Mouse (Mus musculus) CH12.LX (cell line): ENCODE measurements at regions not wholly inside any gene's neighbourhood (a gene's known extent, or its start where the extent isn't known, plus 50 kb on each side); places are given as distances from the start of the nearest gene placed in this dataset.

Experiments used
- DNase-seq: peaks from one replicate; pipeline ENCODE4 v3.0.0-alpha.2; 2013; ENCODE audit errors: extremely low read depth
- H3K27ac ChIP-seq: 2 replicates; pipeline ENCODE4 v1.5.1; 2012; ENCODE audit warnings: low read depth, mild to moderate bottlenecking, control low read depth, moderate library complexity; ENCODE audit not compliant: insufficient read depth
- H3K27me3 ChIP-seq: replicated peaks from 2 replicates; pipeline ENCODE3; 2012; ENCODE audit warnings: inconsistent platforms
- H3K36me3 ChIP-seq, 2 experiments: replicated peaks in 1 of 2; 2 replicates each; pipeline versions ENCODE3 to v1.6.1; 2012; ENCODE audit warnings: inconsistent platforms in 1 of 2, low read length in 1 of 2, mild to moderate bottlenecking in 1 of 2, mixed read lengths in 1 of 2, moderate library complexity in 1 of 2; ENCODE audit not compliant: control insufficient read depth in 1 of 2, insufficient read depth in 1 of 2
- H3K4me1 ChIP-seq, 2 experiments: 2 replicates each; pipeline ENCODE4 v1.6.1; 2012; ENCODE audit warnings: inconsistent platforms in 1 of 2, moderate library complexity in 1 of 2; ENCODE audit not compliant: insufficient read depth in 2 of 2, control insufficient read depth in 1 of 2
- H3K4me2 ChIP-seq: 2 replicates; pipeline ENCODE4 v1.6.1; 2012; ENCODE audit warnings: low read depth, mild to moderate bottlenecking, control low read depth; ENCODE audit not compliant: poor library complexity, insufficient read depth, severe bottlenecking
- H3K4me3 ChIP-seq, 3 experiments: fragments of 150-350 bp in 1 of 3; sonication (generic) in 1 of 3; replicated peaks in 1 of 3; 2 replicates each; pipeline versions ENCODE3 to v1.5.1; 2011 to 2012; ENCODE audit warnings: low read depth in 2 of 3, low read length in 2 of 3, mild to moderate bottlenecking in 2 of 3, moderate library complexity in 2 of 3, control low read depth in 1 of 3, improper control_type of control experiment in 1 of 3, inconsistent platforms in 1 of 3, mixed read lengths in 1 of 3; ENCODE audit not compliant: poor library complexity in 1 of 3
- H3K79me2 ChIP-seq: replicated peaks from 2 replicates; pipeline ENCODE4 v1.6.1; 2012; ENCODE audit warnings: mild to moderate bottlenecking, moderate library complexity; ENCODE audit not compliant: control insufficient read depth, poor library complexity, insufficient read depth, severe bottlenecking; ENCODE audit errors: extremely low read depth
- H3K9ac ChIP-seq: 2 replicates; pipeline ENCODE4 v1.6.1; 2012; ENCODE audit warnings: low read depth, mild to moderate bottlenecking, control low read depth, moderate library complexity; ENCODE audit not compliant: insufficient read depth
- H3K9me3 ChIP-seq: replicated peaks from 2 replicates; pipeline ENCODE3; 2012; ENCODE audit warnings: low read length, inconsistent platforms, mixed read lengths
- CHD1 ChIP-seq: IDR thresholded peaks from 2 replicates; pipeline ENCODE4 v1.6.1; 2012; ENCODE audit warnings: low read depth, low read length, improper control_type of control experiment, inconsistent platforms
- CHD2 ChIP-seq: IDR thresholded peaks from 2 replicates; pipeline ENCODE4 v1.6.1; 2011; ENCODE audit warnings: low read length, improper control_type of control experiment
- CTCF ChIP-seq, 2 experiments: IDR thresholded peaks in 1 of 2; conservative IDR thresholded peaks in 1 of 2; 2 replicates each; pipeline ENCODE4 v1.5.1; 2011 to 2012; ENCODE audit warnings: low read depth in 2 of 2, low read length in 2 of 2, improper control_type of control experiment in 1 of 2, inconsistent platforms in 1 of 2, mild to moderate bottlenecking in 1 of 2, moderate library complexity in 1 of 2
- E2F4 ChIP-seq: IDR thresholded peaks from 2 replicates; pipeline ENCODE4 v1.6.1; 2011; ENCODE audit warnings: low read depth, low read length, improper control_type of control experiment; ENCODE audit not compliant: insufficient replicate concordance
- JUND ChIP-seq: conservative IDR thresholded peaks from 2 replicates; pipeline ENCODE4 v1.6.1; 2011; ENCODE audit warnings: low read depth, low read length, improper control_type of control experiment
- KAT2A ChIP-seq: IDR thresholded peaks from 2 replicates; pipeline ENCODE4 v1.6.1; 2012; ENCODE audit warnings: low read length, improper control_type of control experiment, inconsistent platforms; ENCODE audit not compliant: insufficient replicate concordance
- MAFK ChIP-seq: IDR thresholded peaks from 2 replicates; pipeline ENCODE4 v1.6.1; 2011; ENCODE audit warnings: low read length, improper control_type of control experiment; ENCODE audit not compliant: insufficient replicate concordance
- MAZ ChIP-seq: IDR thresholded peaks from 2 replicates; pipeline ENCODE4 v1.6.1; 2012; ENCODE audit warnings: low read depth, mild to moderate bottlenecking, inconsistent platforms, low read length, improper control_type of control experiment, moderate library complexity
- MYC ChIP-seq: IDR thresholded peaks from 2 replicates; pipeline ENCODE4 v1.6.1; 2011; ENCODE audit warnings: low read depth, mild to moderate bottlenecking, improper control_type of control experiment, low read length
- SMC3 ChIP-seq: IDR thresholded peaks from 2 replicates; pipeline ENCODE4 v1.6.1; 2011; ENCODE audit warnings: low read depth, low read length, improper control_type of control experiment
- TCF12 ChIP-seq: IDR thresholded peaks from 2 replicates; pipeline ENCODE4 v1.6.1; 2014; ENCODE audit warnings: low read depth, mild to moderate bottlenecking, inconsistent platforms, low read length, improper control_type of control experiment
- UBTF ChIP-seq: IDR thresholded peaks from 2 replicates; pipeline ENCODE4 v1.6.1; 2012; ENCODE audit warnings: low read depth, mild to moderate bottlenecking, inconsistent platforms, low read length, improper control_type of control experiment, moderate library complexity
- dilution Hi-C: fragments of 300-500 bp; cut with MboI; formaldehyde crosslinking; loops from 2 replicates; pipeline ENCODE4 v1.14.3; 2020; ENCODE audit warnings: low sequenced_read_pairs; ENCODE audit not compliant: extremely low pct_unique_long_range_greater_than_20kb, extremely low pct_ligation_motif_present
- in situ Hi-C: fragments of 300-500 bp; cut with MboI; formaldehyde crosslinking; loops from 3 replicates; pipeline ENCODE4 v1.14.3; 2019; ENCODE audit warnings: low sequenced_read_pairs, low pct_ligation_motif_present, low pct_unique_long_range_greater_than_20kb, mixed read lengths

DNA sequence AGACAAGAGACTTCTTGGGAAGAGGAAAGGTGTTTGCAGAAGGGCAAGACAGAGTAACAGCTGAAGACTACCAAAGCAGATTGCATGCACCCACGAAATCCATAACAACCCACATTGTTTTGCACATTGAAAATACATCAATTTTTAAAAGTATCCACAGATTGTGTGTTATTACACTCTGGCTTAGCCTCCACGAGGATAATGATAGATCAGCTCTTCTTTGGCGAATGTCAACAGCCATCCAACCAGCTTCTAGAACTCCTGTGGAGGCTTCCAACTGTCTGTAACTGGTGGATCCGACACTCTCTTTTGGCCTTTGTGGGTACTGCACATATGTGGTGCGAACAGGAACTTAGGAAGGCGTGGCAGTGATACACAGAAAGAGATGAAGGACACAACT, 54.6 kb upstream of the Lyplal1 start:
- DNase-seq, result no peak
- no peak overlapping the region for H3K4me2 ChIP-seq
- H3K27ac ChIP-seq, result no peak overlapping the region
- in situ Hi-C loops (no loop called here), dilution Hi-C loops (no loop called here)
- no peaks in the 10 kb centered on the region for H3K36me3 ChIP-seq
- H3K27me3 ChIP-seq, result no peaks in the 10 kb centered on the region
- H3K9ac ChIP-seq, result no peak overlapping the region
- H3K9me3 ChIP-seq, result peaks cover 67% of the 10 kb centered on the region
- TF ChIP-seq JUND (no peak), CTCF (conservative IDR thresholded peaks at IDR 0.05 in 1 of 2, IDR thresholded peaks at IDR 0.05 in 1 of 2; ENCODE audit: low read depth in 2 of 2, low read length in 2 of 2) (no peak), UBTF (no peak), MYC (no peak), TCF12 (no peak), SMC3 (no peak), MAFK (no peak), MAZ (no peak), CHD1 (no peak), KAT2A (no peak), E2F4 (no peak), CHD2 (no peak)
- no peaks in the 10 kb centered on the region for H3K79me2 ChIP-seq
- no peak overlapping the region for H3K4me3 ChIP-seq
- H3K4me1 ChIP-seq, result no peaks in the 10 kb centered on the region
